Mouse (Mus musculus): ENCODE data around the gene Ddx58.

DNA sequence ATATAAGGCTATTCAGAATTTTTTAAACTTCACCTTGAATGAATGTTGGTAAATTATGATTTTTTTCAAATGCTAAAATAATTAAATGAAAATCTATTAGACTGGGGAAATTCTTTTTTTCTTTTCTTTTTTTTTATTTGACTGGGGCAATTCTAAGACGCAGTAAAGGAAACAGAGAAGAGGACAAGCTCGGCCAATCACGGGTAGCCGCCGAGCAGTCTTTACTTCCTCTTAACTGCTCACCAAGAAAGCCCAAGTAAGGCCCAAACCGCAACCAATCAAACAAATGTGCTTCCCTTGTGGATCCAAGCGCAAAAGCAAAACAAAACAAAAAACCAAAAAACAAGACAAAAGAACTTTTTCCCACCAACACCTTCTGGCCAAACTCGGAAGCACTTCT, 4.4 kb upstream of the Ddx58 start:
- no peak for TF ChIP-seq MAX (IDR thresholded peaks at IDR 0.05)
- TF ChIP-seq CTCF (IDR thresholded peaks at IDR 0.05; ENCODE audit: control insufficient read depth, insufficient read depth, insufficient read length), result no peak
- TF ChIP-seq MYOG (IDR thresholded peaks at IDR 0.05; ENCODE audit: control insufficient read depth, extremely low read depth, insufficient read length), result no peak
